Mouse (Mus musculus) lung, embryonic 15.5 days (tissue): ENCODE data around the gene Spock1. TPM values are rescaled to one million over a fixed set of nuclear protein-coding genes. Genes with fewer than 3 reads are reported as not detected.

Experiments used
- ATAC-seq: fragments of 200-750 bp; cut with Nextera tagmentation; 2 replicates; pipeline ENCODE4 v1.8.0; 2017; ENCODE audit warnings: moderate number of reproducible peaks, borderline replicate concordance; ENCODE audit not compliant: low FRiP score, low TSS enrichment; ENCODE audit errors: extremely low read depth
- H3K27ac ChIP-seq: fragments of 300-500 bp; sonication (generic); 2 replicates; pipeline ENCODE4 v1.5.1; 2015; ENCODE audit warnings: moderate library complexity, mild to moderate bottlenecking, inconsistent platforms
- H3K27me3 ChIP-seq: fragments of 300-500 bp; sonication (generic); 2 replicates; pipeline ENCODE4 v1.6.1; 2015; ENCODE audit warnings: inconsistent platforms
- H3K36me3 ChIP-seq: fragments of 300-500 bp; sonication (generic); 2 replicates; pipeline ENCODE4 v1.6.1; 2015; ENCODE audit warnings: inconsistent platforms
- H3K4me1 ChIP-seq: fragments of 300-500 bp; sonication (generic); 2 replicates; pipeline ENCODE4 v1.6.1; 2015; ENCODE audit warnings: inconsistent platforms
- H3K4me2 ChIP-seq: fragments of 300-500 bp; sonication (generic); 2 replicates; pipeline ENCODE4 v1.6.1; 2015; ENCODE audit warnings: inconsistent platforms, mild to moderate bottlenecking, moderate library complexity
- H3K4me3 ChIP-seq: fragments of 300-500 bp; sonication (generic); 2 replicates; pipeline ENCODE4 v1.5.1; 2015; ENCODE audit warnings: mild to moderate bottlenecking, inconsistent platforms
- H3K9ac ChIP-seq: fragments of 300-500 bp; sonication (generic); 2 replicates; pipeline ENCODE4 v1.6.1; 2015; ENCODE audit warnings: inconsistent platforms
- H3K9me3 ChIP-seq: fragments of 300-500 bp; sonication (generic); 2 replicates; pipeline ENCODE4 v1.6.1; 2016; ENCODE audit warnings: inconsistent platforms
- WGBS: fragments of 180-500 bp; shearing (Covaris S2); methylation state at CpG from one replicate; pipeline ENCODE4 v1.1.7; 2015; 5-methylcytosine and 5-hydroxymethylcytosine counted together
- polyA plus RNA-seq: library from polyadenylated mRNA; unstranded; fragments of >200 nt; fragmentation: Nextera tagmentation; extraction: Ambion mirVana; gene quantifications from 2 replicates; pipeline ENCODE4 v1.2.1, GENCODE M21; 2015

Spock1 gene
- polyA plus RNA-seq, 1 experiment from 2014 or later, result 0.32 TPM

DNA sequence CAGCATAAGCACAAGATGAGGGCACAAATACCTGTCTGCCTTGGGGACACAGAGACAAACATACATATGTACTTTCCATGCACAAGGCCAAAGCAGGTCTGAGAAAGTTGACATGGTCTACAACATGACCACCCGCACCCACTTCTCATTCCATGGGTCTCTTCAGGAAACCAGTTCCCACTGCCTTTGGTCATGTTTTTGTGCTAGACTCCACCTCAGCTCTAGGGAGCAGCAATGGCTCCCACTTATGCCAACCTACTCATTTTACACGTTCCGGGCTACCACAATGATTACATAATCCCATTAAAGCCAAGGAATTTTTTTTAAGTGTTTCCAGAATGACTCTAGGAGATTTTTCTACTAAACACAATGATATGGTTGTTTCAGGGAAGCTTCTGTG lies 147.5 kb downstream of the Spock1 start:
- Histone ChIP-seq H3K9ac (no peak overlapping the region), H3K27me3 (no peaks in the 10 kb centered on the region), H3K4me1 (no peaks in the 10 kb centered on the region), H3K4me2 (no peak overlapping the region), H3K36me3 (no peaks in the 10 kb centered on the region), H3K27ac (no peak overlapping the region), H3K9me3 (no peaks in the 10 kb centered on the region), H3K4me3 (no peak overlapping the region)
- ATAC-seq, result no peak
- WGBS, result 66% methylated on average over 3 of the region's 3 CpGs

DNA sequence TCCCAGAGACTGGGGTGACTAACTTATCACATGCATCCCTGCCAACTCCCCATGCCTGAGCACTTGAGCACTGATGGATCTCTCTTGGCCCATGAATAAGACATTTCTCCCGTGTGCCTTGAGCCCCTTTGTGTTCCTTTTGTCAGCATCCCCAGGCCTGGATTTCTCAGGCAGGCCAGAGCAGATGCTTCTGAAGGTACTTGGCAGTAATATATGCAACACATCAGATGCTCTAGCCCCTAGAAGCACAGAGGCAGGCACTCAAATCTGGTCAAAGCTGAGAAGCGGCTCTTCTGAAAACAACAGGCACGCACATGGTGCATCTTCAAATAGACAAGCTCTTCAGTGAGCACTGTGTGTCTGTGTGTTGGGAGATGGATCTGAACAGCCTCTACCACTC lies 151.8 kb downstream of the Spock1 start:
- Histone ChIP-seq H3K4me1 (no peaks in the 10 kb centered on the region), H3K9me3 (no peaks in the 10 kb centered on the region), H3K4me3 (no peak overlapping the region), H3K4me2 (no peak overlapping the region), H3K9ac (no peak overlapping the region), H3K27me3 (no peaks in the 10 kb centered on the region), H3K36me3 (no peaks in the 10 kb centered on the region), H3K27ac (no peak overlapping the region)
- no peak for ATAC-seq
- WGBS, result 65% methylated on average over 3 of the region's 3 CpGs

DNA sequence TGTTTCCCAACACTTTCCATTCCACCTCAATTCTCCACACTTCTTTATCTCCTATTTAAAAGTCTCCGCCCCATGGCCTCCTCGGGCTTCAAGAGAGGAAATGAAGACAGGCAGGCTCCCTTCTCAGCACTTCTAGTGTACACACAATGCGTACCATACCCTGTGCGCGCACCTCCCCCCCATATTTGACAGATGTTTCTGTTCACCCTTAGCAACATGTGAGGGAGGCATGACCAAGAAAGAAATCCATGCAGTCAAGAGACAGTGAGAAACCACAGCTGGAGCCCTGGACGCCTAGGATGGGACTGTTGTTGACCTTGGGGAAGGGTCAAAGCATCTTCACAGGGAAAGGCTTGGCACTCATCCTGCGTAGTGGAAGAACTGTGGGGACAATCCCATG lies 157.3 kb downstream of the Spock1 start:
- WGBS, result 34% methylated on average over 7 of the region's 7 CpGs
- Histone ChIP-seq H3K36me3 (no peaks in the 10 kb centered on the region), H3K9ac (no peak overlapping the region), H3K4me3 (no peak overlapping the region), H3K27ac (no peak overlapping the region), H3K27me3 (no peaks in the 10 kb centered on the region), H3K9me3 (no peaks in the 10 kb centered on the region), H3K4me1 (no peaks in the 10 kb centered on the region), H3K4me2 (no peak overlapping the region)
- peak; percentile 46; the same call in 1 of the 2 replicates for ATAC-seq

DNA sequence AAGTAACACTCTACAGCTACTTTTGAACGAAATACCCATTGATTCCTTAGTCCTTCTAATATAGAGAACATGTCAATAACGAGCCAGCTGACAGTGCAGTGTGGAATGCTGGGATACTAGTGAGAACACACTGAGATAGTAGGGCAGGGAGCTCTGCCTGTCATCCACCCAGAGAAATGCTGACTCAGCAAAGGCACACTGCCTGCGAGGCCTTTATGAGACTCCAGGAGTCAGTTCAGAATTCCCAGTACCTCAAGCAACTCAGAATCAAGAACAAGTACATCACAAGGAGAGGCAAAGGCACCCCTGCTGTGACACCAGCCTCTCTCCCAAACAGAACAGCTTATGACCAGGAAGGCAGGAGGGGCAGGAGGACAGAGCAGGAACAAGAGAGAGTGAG lies 163.5 kb downstream of the Spock1 start:
- Histone ChIP-seq H3K27me3 (no peaks in the 10 kb centered on the region), H3K4me2 (no peak overlapping the region), H3K9ac (no peak overlapping the region), H3K4me1 (no peaks in the 10 kb centered on the region), H3K36me3 (no peaks in the 10 kb centered on the region), H3K9me3 (no peaks in the 10 kb centered on the region), H3K4me3 (no peak overlapping the region), H3K27ac (no peak overlapping the region)
- ATAC-seq, result no peak
- 68% methylated on average over 3 of the region's 3 CpGs for WGBS

DNA sequence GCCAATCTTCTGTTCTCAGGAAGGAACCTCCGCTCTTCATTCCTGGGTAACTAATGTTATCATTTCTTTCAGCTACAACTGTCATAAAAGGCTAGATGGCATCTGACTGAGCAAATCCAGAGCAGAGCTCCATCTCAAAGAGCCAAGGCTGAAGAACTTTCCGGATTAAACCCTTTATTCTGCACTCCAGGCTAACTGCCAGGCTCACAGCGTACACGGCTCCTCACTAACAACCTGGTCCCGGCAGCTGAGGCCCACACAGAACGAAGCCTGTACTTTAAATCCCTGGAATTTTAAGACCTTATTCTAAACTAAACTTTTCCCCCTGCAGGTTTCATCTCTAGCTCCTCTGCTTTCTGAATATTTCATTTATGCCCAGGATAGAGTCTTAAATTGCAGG lies 166.9 kb downstream of the Spock1 start:
- no peak overlapping the region for H3K4me2 ChIP-seq
- H3K9ac ChIP-seq, result no peak overlapping the region
- H3K36me3 ChIP-seq, result no peaks in the 10 kb centered on the region
- no peaks in the 10 kb centered on the region for H3K9me3 ChIP-seq
- no peaks in the 10 kb centered on the region for H3K27me3 ChIP-seq
- no peak overlapping the region for H3K4me3 ChIP-seq
- no peak overlapping the region for H3K27ac ChIP-seq
- H3K4me1 ChIP-seq, result no peaks in the 10 kb centered on the region
- no peak for ATAC-seq
- WGBS, result 76% methylated on average over 6 of the region's 6 CpGs

DNA sequence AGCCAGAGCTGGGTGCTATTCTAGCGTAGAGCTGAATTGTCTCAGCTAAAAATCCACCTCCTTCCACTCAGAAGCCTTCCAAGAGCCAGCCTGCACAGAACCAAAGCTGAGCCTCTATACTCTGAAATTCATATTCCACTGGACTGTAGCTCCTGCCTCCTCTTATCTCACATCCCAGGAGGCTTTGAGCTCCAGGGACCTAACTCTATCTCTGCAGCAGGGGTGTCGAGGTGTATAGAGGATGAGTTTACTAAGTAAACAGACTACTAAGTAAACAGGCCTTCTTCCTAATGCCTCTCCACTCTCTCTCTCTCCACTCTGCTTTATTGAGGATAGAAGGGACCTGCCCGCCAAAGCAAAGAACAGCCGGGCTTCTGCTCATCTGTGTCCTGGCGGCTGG lies 167.7 kb downstream of the Spock1 start:
- Histone ChIP-seq H3K4me1 (no peaks in the 10 kb centered on the region), H3K4me3 (no peak overlapping the region), H3K36me3 (no peaks in the 10 kb centered on the region), H3K4me2 (no peak overlapping the region), H3K27ac (no peak overlapping the region), H3K27me3 (no peaks in the 10 kb centered on the region), H3K9me3 (no peaks in the 10 kb centered on the region), H3K9ac (no peak overlapping the region)
- ATAC-seq, result no peak
- WGBS, result 39% methylated on average over 5 of the region's 5 CpGs

DNA sequence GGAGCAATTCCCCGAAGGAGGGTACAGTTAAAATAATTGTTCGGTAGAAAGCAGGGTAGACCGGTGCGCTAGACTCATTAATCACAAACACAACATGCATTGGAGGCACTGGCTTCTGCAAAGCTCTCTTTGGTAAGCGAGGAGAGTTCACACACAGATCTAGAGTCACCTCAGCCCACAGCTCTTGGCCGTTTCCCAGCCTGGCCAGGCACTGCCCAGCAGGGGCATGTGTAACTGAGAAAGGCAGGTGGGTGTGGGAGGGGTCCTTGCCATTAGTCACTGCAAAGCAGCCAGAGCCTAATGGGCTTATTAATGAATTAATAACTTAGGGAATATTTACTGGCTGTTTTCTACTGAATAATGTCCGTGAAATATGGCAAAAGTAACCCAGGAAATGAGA lies 172.1 kb downstream of the Spock1 start:
- Histone ChIP-seq H3K4me3 (no peak overlapping the region), H3K9ac (no peak overlapping the region), H3K4me1 (no peaks in the 10 kb centered on the region), H3K27ac (no peak overlapping the region), H3K27me3 (no peaks in the 10 kb centered on the region), H3K9me3 (no peaks in the 10 kb centered on the region), H3K4me2 (no peak overlapping the region), H3K36me3 (no peaks in the 10 kb centered on the region)
- WGBS, result 70% methylated on average over 7 of the region's 7 CpGs
- no peak for ATAC-seq

DNA sequence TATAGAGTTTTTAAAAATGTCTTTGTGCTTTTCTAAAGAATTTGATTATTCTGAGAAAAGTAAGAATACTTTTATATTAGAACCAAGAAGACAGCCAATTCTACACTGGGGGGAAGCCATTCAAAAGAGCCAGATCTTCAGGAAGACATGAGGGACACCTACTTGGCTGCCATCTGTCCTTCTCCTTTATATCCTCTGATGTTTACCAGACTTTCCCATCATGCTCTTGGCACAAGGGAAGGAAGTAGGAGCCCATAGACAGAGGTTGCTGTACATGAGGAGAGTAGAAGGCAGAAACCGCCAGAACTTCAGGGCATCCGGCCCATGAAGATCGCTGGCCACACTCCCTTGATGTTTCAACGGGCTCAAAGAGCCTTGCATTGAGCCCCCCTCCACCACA lies 173.6 kb downstream of the Spock1 start:
- H3K9me3 ChIP-seq, result no peaks in the 10 kb centered on the region
- H3K36me3 ChIP-seq, result no peaks in the 10 kb centered on the region
- H3K4me2 ChIP-seq, result no peak overlapping the region
- H3K9ac ChIP-seq, result no peak overlapping the region
- no peak for ATAC-seq
- WGBS, result 82% methylated on average over 4 of the region's 4 CpGs
- H3K27ac ChIP-seq, result no peak overlapping the region
- no peak overlapping the region for H3K4me3 ChIP-seq
- H3K4me1 ChIP-seq, result no peaks in the 10 kb centered on the region
- no peaks in the 10 kb centered on the region for H3K27me3 ChIP-seq

DNA sequence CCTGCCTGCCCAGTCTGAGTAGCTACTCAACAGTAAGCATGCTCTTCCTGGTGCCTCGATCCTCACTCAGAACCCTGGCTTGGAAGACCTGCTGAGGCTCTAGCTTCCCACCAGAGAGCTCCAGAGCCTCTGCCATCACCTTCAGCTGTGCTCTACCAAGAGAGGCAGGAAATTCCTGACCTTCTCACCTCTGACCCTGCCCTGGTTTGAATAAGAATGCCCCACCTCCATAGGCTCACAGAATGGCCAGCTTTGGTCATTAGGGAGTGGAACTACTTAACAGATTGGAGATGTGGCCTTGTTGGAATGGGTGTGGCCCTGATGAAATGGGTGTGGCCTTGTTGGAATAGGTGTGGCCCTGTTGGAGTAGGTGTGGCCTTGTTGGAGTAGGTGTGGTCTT lies 174.6 kb downstream of the Spock1 start:
- ATAC-seq, result no peak; the same call in 1 of the 2 replicates
- no peak overlapping the region for H3K27ac ChIP-seq
- H3K9ac ChIP-seq, result no peak overlapping the region
- no peaks in the 10 kb centered on the region for H3K36me3 ChIP-seq
- no peak overlapping the region for H3K4me3 ChIP-seq
- 83% methylated on average over 1 of the region's 1 CpGs for WGBS
- no peaks in the 10 kb centered on the region for H3K9me3 ChIP-seq
- no peaks in the 10 kb centered on the region for H3K4me1 ChIP-seq
- no peak overlapping the region for H3K4me2 ChIP-seq
- H3K27me3 ChIP-seq, result no peaks in the 10 kb centered on the region

DNA sequence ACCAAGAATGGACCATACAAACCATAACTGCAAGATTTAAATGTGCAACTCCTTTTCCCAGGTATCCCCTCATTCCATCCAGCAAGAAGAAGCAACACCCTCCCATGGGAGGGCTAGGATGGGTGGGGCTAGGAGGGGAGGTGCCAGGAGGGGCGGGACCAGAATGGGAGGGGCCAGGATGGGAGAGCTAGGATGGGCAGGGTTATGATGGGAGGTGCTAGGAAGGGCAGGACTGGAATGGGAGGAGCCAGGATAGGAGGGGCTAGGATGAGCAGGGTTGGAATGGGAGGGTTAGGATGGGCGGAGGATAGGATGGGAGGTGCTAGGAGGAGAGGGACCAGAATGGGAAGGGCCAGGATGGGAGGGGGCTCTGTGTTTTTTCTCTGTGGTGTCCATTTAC lies 175.9 kb downstream of the Spock1 start:
- H3K4me1 ChIP-seq, result no peaks in the 10 kb centered on the region
- no peaks in the 10 kb centered on the region for H3K9me3 ChIP-seq
- WGBS, result 42% methylated on average over 2 of the region's 2 CpGs
- no peak overlapping the region for H3K9ac ChIP-seq
- H3K4me3 ChIP-seq, result no peak overlapping the region
- no peak overlapping the region for H3K27ac ChIP-seq
- H3K4me2 ChIP-seq, result no peak overlapping the region
- H3K27me3 ChIP-seq, result no peaks in the 10 kb centered on the region
- ATAC-seq, result no peak
- no peaks in the 10 kb centered on the region for H3K36me3 ChIP-seq

DNA sequence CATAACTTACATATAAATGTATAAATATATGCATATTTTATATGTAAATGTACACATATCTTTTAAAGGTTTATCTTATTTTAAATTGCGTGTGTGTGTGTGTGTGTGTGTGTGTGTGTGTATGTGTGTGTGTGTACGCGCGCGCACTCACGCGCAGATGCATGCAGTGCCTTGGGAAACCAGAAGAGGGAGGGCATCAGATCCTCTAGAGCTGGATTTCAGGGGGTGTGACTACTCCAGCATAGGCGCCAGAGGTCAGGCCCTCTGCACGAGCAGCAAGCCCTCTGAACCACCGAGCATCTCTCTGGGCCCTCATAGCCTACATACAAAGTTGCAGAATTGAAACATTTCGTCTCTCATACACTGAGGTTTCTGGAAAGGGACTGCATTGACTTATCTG lies 180.4 kb downstream of the Spock1 start:
- no peak overlapping the region for H3K4me2 ChIP-seq
- 92% methylated on average over 11 of the region's 11 CpGs for WGBS
- no peak for ATAC-seq

DNA sequence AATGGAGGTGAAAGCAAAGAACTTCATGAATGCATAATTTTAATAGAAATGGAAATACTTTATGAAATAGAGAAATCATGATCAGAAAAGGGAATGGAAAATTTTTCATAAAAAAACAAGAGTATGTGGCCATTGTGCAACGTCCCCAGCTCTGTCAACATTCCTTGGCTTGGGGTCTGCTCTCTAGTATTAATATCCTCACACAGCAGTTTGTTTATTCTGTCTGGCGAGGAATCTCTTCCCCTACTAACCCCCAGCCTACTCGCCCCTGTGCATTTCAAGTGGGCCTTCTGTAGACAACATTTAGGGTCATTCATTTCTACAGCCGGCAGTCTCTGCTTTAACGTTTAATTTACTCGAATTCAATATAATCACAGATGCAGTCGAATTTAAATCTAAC lies 181.5 kb downstream of the Spock1 start:
- Histone ChIP-seq H3K36me3 (no peaks in the 10 kb centered on the region), H3K27ac (no peak overlapping the region), H3K4me1 (no peaks in the 10 kb centered on the region), H3K9me3 (no peaks in the 10 kb centered on the region), H3K4me2 (no peak overlapping the region), H3K9ac (no peak overlapping the region), H3K27me3 (no peaks in the 10 kb centered on the region), H3K4me3 (no peak overlapping the region)
- no peak for ATAC-seq
- 58% methylated on average over 7 of the region's 7 CpGs for WGBS

More for the DNA sequence above, 180.4 kb downstream of the Spock1 start:
- Histone ChIP-seq H3K27me3 (no peaks in the 10 kb centered on the region), H3K4me3 (no peak overlapping the region), H3K4me1 (no peaks in the 10 kb centered on the region), H3K27ac (no peak overlapping the region), H3K9ac (no peak overlapping the region), H3K36me3 (no peaks in the 10 kb centered on the region), H3K9me3 (no peaks in the 10 kb centered on the region)

DNA sequence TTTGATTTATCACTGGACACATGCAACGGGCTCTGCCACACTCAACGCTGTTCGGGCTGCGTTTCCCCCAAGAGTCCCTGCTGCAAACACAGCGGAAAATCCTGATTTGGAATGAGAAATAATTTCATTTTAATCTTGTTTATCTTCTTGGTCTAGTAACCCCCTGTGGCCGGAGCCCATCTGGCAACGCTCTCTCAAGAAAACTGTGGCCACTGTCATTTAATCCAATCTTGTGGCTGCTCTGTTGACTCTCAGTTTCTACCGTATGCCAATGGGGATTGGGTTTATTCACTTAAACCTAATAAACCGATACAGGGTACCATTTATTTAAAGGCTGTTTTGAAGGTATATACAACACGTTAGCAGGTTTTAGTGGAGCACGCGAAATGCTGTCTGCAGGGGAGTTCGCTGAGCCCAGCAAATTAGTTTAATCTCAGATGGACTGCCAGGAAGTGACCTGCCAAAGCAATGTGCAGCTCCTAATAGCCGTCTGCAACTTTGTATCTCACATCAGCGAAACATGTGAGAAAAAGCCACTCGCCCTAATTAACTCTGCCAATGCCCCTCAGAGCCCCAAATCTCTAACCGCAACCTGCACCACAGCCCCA lies 185.7 kb downstream of the Spock1 start:
- ATAC-seq, result no peak
- H3K27me3 ChIP-seq, result no peaks in the 10 kb centered on the region
- WGBS, result 50% methylated on average over 17 of the region's 17 CpGs

More for the DNA sequence above, 185.7 kb downstream of the Spock1 start:
- no peak overlapping the region for H3K4me3 ChIP-seq
- no peak overlapping the region for H3K4me2 ChIP-seq
- no peaks in the 10 kb centered on the region for H3K4me1 ChIP-seq
- no peaks in the 10 kb centered on the region for H3K9me3 ChIP-seq
- H3K9ac ChIP-seq, result no peak overlapping the region
- no peaks in the 10 kb centered on the region for H3K36me3 ChIP-seq
- no peak overlapping the region for H3K27ac ChIP-seq
